Mouse (Mus musculus) hindbrain, embryonic 14.5 days (tissue): ENCODE measurements around the gene Syt6. TPM values are rescaled to one million over a fixed set of nuclear protein-coding genes. Genes with fewer than 3 reads are reported as not detected.
"Not testable (repeated sequence)": the region's sequence is repeated elsewhere in the genome, so short reads cannot be mapped to it uniquely, and the experiment has no call there.

ENCODE experiments used
- ATAC-seq: fragments of 200-750 bp; cut with Nextera tagmentation; 2 replicates; pipeline ENCODE4 v1.8.0; 2017; ENCODE audit warnings: moderate number of reproducible peaks, mild to moderate bottlenecking, moderate TSS enrichment, moderate library complexity; ENCODE audit not compliant: low FRiP score
- DNase-seq: peaks from one replicate; pipeline ENCODE4 v3.0.0-alpha.2; 2015; ENCODE audit warnings: low spot score
- H3K27ac ChIP-seq: fragments of 300-500 bp; sonication (generic); 2 replicates; pipeline ENCODE4 v1.5.1; 2014; ENCODE audit warnings: mild to moderate bottlenecking, moderate library complexity
- H3K27me3 ChIP-seq: fragments of 300-500 bp; sonication (generic); 2 replicates; pipeline ENCODE4 v1.6.1; 2014; ENCODE audit warnings: mild to moderate bottlenecking, low read length, mixed read lengths; ENCODE audit not compliant: control insufficient read depth, insufficient read depth
- H3K36me3 ChIP-seq: fragments of 300-500 bp; sonication (generic); replicated peaks from 2 replicates; pipeline ENCODE4 v1.6.1; 2014; ENCODE audit not compliant: control insufficient read depth, insufficient read depth
- H3K4me1 ChIP-seq: fragments of 300-500 bp; sonication (generic); replicated peaks from 2 replicates; pipeline ENCODE4 v1.6.1; 2014; ENCODE audit warnings: antibody characterized with exemption, low read length, mixed read lengths; ENCODE audit not compliant: control insufficient read depth, insufficient read depth
- H3K4me2 ChIP-seq: fragments of 300-500 bp; sonication (generic); replicated peaks from 2 replicates; pipeline ENCODE4 v1.6.1; 2014; ENCODE audit warnings: mild to moderate bottlenecking, moderate library complexity
- H3K4me3 ChIP-seq: fragments of 300-500 bp; sonication (generic); replicated peaks from 2 replicates; pipeline ENCODE4 v1.5.1; 2014; ENCODE audit warnings: mild to moderate bottlenecking, low read length
- H3K9ac ChIP-seq: fragments of 300-500 bp; sonication (generic); 2 replicates; pipeline ENCODE4 v1.6.1; 2014
- H3K9me3 ChIP-seq: fragments of 300-500 bp; sonication (generic); 2 replicates; pipeline ENCODE4 v1.6.1; 2016; ENCODE audit warnings: low read length; ENCODE audit not compliant: control insufficient read depth
- WGBS: fragments of 180-500 bp; shearing (Covaris S2); extraction: QIAGEN DNeasy Blood & Tissue Kit; methylation state at CpG from one replicate; pipeline ENCODE4 v1.1.7; 2014; 5-methylcytosine and 5-hydroxymethylcytosine counted together
- polyA plus RNA-seq: library from polyadenylated mRNA; unstranded; fragments of >200 nt; fragmentation: Nextera tagmentation; extraction: Ambion mirVana; gene quantifications from 2 replicates; pipeline ENCODE4 v1.2.1, GENCODE M21; 2014

The Syt6 gene
- polyA plus RNA-seq, 1 experiment from 2014 or later: 14.9 TPM

DNA sequence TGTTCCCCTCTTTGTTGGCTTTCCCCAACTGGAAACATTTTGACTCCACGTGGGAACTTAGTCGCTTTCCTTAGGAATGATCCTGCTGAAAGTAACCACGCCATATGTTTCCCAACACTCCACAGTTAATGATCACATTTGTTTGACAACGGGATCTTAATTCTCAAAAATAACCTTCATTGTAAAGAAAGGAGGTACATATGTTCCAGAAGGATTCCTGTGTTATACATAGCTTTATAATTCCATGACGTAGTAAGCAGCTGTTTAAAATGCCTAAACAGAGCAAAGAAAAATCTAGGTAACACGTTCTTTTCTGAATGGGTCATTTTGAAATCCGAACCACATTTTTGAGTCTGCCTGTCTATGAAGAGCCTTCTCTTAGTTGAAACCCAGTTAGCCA lies 58.1 kb downstream of the Syt6 start:
- H3K27me3 ChIP-seq: no peaks in the 10 kb centered on the region
- WGBS: 89% methylated on average over 7 of the region's 7 CpGs
- no peaks in the 10 kb centered on the region for H3K36me3 ChIP-seq
- no peak overlapping the region for H3K9ac ChIP-seq
- no peak overlapping the region for H3K27ac ChIP-seq
- no peaks in the 10 kb centered on the region for H3K4me1 ChIP-seq
- no peak for DNase-seq
- no peak overlapping the region for H3K4me2 ChIP-seq
- H3K9me3 ChIP-seq: no peaks in the 10 kb centered on the region
- no peak overlapping the region for H3K4me3 ChIP-seq
- ATAC-seq: no peak

DNA sequence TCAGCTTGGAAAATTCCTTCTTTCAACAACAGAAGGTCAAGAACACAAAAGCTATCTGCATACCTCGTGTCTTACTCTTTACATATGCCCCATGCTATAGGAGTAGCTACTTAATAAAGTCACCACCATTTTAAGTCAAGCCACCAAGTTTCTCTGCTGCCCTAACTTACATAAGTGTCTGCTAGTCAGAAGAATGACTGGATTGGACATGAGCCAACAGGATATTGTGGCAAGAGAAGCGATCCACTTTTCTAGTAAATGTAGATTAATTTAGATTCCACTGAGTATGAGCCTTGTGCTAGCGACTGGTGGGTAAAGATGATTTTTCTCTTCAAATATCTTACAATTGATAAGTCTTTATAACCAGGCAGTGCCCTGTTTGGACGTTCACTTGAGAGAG lies 58.8 kb downstream of the Syt6 start:
- no peak overlapping the region for H3K4me3 ChIP-seq
- 78% methylated on average over 4 of the region's 4 CpGs for WGBS
- H3K9ac ChIP-seq: no peak overlapping the region
- H3K27ac ChIP-seq: no peak overlapping the region
- DNase-seq (no peak), ATAC-seq (no peak)
- H3K4me1 ChIP-seq: no peaks in the 10 kb centered on the region
- no peaks in the 10 kb centered on the region for H3K9me3 ChIP-seq
- no peak overlapping the region for H3K4me2 ChIP-seq
- no peaks in the 10 kb centered on the region for H3K36me3 ChIP-seq
- H3K27me3 ChIP-seq: no peaks in the 10 kb centered on the region

DNA sequence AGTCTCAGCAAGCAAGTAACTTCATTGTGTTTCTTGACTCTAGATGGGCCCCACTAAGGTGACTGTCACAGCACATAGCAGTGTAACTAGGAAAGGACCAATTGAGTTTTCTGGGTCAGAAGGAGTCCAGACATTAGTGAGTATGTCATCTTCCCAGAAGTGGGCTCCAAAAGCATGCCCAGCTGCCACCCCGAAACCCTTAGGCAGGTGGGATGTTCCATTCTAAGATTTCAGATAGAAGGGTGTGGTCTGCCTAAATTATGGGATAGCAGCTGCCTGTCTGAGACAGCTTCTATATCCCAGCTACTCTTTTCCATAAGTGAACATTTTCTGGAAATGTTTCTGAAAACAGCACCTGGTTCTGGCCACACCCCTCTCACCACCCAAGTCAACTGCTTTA lies 59.2 kb downstream of the Syt6 start:
- Histone ChIP-seq H3K36me3 (no peaks in the 10 kb centered on the region), H3K4me3 (no peak overlapping the region), H3K4me2 (no peak overlapping the region), H3K9me3 (no peaks in the 10 kb centered on the region), H3K27me3 (no peaks in the 10 kb centered on the region), H3K4me1 (no peaks in the 10 kb centered on the region), H3K9ac (no peak overlapping the region), H3K27ac (no peak overlapping the region)
- ATAC-seq: no peak
- no peak for DNase-seq
- 90% methylated on average over 1 of the region's 1 CpGs for WGBS

DNA sequence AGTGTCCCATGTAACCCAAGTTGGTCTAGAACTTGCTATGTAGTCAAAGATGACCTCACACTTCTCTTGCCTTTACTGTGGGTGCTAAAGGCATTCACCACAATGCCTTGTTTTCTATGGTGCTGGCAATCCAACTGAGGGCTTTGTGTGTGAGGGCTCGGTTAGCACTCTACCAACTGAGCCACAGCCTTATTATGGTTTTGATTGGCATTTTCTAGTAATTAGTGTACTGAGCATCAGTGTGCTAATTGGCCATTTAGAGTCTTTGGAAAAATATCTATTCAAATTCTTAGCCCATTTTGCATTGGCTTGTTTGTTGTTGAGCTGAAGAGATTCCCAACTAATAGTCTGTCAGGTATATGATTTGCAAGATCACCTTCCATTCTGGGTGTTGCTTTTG lies 62.6 kb downstream of the Syt6 start:
- Histone ChIP-seq H3K4me2 (no peak overlapping the region), H3K27ac (no peak overlapping the region), H3K4me3 (no peak overlapping the region), H3K36me3 (no peaks in the 10 kb centered on the region), H3K27me3 (no peaks in the 10 kb centered on the region), H3K9me3 (no peaks in the 10 kb centered on the region), H3K4me1 (0 out of 2 replicates have a peak, but pooled peaks cover 3% of the 10 kb centered on the region), H3K9ac (no peak overlapping the region)
- no peak for ATAC-seq
- WGBS: 82% methylated on average over 1 of the region's 1 CpGs
- DNase-seq: no peak

DNA sequence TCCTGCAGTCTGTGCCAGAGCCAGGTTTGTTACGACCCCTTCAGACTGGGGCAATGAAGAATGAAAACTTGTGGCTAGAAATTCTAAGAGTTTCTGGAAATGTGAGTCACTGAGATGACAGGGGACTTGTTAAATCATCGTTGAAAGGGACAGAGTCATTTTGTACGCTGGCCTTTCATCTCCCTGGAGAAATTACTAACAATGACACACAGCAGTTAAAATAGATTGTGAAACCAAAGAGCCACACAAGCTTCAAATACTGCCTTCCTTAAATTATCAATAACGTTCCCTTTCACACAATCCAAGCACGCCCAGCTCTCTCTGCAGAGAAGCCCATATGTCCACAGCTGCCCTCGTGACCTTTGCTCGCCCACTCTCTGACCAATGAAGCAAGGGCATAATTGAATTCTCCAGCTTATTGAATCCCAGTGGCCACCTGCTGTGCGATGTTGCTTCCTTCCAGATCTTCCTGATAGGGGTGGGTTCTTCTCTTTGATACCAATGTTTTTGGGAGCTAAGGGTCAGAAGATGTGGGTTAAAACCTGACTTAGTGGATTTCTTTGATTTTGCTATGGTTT lies 65.3 kb downstream of the Syt6 start:
- Histone ChIP-seq H3K4me1 (0 out of 2 replicates have a peak, but pooled peaks cover 3% of the 10 kb centered on the region), H3K4me3 (no peak overlapping the region), H3K4me2 (no peak overlapping the region), H3K36me3 (no peaks in the 10 kb centered on the region), H3K9me3 (no peaks in the 10 kb centered on the region), H3K9ac (no peak overlapping the region), H3K27me3 (no peaks in the 10 kb centered on the region), H3K27ac (no peak overlapping the region)
- DNase-seq: no peak
- WGBS: 17% methylated on average over 8 of the region's 8 CpGs
- no peak for ATAC-seq

DNA sequence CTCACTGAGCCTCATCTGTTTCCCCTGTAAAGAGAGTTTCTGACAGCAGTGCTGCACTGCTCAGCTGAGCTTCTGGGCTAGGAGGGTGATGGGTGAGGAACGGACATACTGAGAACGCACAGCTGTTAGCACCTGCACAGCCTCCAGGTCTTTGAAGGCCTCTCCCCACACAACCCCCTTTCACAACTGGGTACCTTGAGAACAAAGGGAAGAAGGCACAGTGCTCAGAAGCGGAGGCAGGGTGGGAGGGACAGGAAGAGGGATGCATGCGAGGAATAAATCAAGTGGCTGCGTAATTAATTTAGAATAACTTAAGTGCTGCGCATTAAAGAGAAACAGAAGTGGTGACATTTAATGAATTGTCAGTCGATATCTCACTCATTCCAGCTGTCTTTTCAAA lies 66.3 kb downstream of the Syt6 start:
- WGBS: 33% methylated on average over 7 of the region's 7 CpGs
- ATAC-seq: 0 out of 2 replicates have a peak, but pooled peaks have one; percentile 37
- no peaks in the 10 kb centered on the region for H3K9me3 ChIP-seq
- DNase-seq: no peak
- H3K9ac ChIP-seq: no peak overlapping the region
- 0 out of 2 replicates have a peak, but pooled peaks cover 3% of the 10 kb centered on the region for H3K4me1 ChIP-seq
- H3K27me3 ChIP-seq: no peaks in the 10 kb centered on the region
- H3K4me3 ChIP-seq: no peak overlapping the region
- no peak overlapping the region for H3K4me2 ChIP-seq
- no peaks in the 10 kb centered on the region for H3K36me3 ChIP-seq
- no peak overlapping the region for H3K27ac ChIP-seq

DNA sequence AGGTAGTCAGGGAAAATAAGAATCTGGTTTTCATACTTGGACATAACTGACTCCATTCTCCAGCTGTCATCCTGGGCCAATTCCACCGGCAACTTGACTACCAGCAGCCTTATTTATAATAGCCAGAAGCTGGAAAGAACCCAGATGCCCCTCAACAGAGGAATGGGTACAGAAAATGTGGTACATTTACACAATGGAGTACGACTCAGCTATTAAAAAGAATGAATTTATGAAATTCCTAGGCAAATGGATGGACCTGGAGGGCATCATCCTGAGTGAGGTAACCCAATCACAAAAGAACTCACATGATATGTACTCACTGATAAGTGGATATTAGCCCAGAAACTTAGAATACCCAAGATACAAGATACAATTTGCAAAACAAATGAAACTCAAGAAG lies 70.9 kb downstream of the Syt6 start, which contains the start of gene Atg4a-ps:
TSS of gene Atg4a-ps (minus strand) at position 101 of the 400 bp plus-strand sequence.
- not testable (repeated sequence) for H3K4me3 ChIP-seq, H3K27ac ChIP-seq, H3K4me1 ChIP-seq, H3K4me2 ChIP-seq, DNase-seq, ATAC-seq, H3K27me3 ChIP-seq, H3K9me3 ChIP-seq, H3K36me3 ChIP-seq, H3K9ac ChIP-seq
- WGBS: 89% methylated on average over 2 of the region's 2 CpGs

DNA sequence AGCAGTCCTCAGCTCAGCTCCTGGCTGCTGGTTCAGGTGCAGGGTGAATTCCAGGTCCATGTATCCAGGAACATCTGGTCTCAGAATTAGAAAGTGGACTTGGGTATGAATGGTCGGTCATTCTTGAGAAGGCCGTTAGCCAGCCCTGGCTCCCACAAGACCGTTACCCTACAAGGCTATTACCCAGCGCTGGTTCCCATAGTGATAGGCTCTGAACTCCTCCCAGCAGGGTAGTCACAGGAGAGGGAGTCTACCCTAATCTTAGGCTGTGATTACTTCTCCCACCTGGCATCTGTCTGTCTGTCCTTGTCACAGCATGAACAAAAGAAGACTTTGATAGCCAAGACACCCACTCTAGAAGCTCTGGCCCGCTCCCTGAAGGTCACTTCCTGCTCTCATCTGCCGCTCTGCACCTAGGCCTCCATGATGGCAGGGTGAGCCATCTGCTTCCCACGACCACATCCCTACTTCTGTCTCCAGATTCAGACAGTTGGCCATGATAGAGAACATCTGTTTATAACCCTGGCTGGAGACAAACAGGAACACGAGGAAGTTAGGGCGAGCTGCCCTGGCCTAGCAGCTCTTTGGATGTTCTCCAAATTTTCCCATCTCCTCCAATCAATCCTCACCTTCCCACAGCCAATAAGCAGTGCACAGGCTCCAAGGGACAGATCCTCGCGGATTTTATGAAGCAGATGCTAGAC lies 72.3 kb downstream of the Syt6 start:
- ATAC-seq: no peak
- Histone ChIP-seq H3K4me3 (no peak overlapping the region), H3K9ac (no peak overlapping the region), H3K4me1 (no peaks in the 10 kb centered on the region), H3K4me2 (no peak overlapping the region), H3K27ac (no peak overlapping the region), H3K27me3 (no peaks in the 10 kb centered on the region), H3K36me3 (no peaks in the 10 kb centered on the region), H3K9me3 (no peaks in the 10 kb centered on the region)
- WGBS: 87% methylated on average over 11 of the region's 11 CpGs
- DNase-seq: no peak

DNA sequence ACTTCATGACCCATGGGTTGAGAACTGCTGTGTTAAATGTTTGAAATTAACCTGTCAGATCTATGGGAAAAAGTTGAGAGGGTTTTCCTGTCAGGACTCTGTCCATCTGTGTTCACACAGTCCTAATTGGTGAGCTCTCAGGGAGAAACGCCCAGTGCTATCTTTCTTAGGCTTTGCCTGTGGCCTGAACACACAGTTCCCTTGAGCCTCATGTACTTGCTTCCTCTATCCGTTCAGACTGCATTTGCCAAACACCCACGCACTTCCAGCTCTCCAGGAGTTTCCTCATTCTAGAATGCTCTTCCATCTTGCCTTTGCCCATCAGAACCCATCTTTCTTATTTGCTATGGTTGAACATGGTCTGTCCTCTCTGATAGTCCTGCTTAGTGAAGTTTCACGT lies 73.5 kb downstream of the Syt6 start:
- ATAC-seq: no peak
- Histone ChIP-seq H3K4me3 (no peak overlapping the region), H3K9me3 (no peaks in the 10 kb centered on the region), H3K4me2 (no peak overlapping the region), H3K9ac (no peak overlapping the region), H3K27me3 (no peaks in the 10 kb centered on the region), H3K4me1 (no peaks in the 10 kb centered on the region), H3K36me3 (no peaks in the 10 kb centered on the region), H3K27ac (no peak overlapping the region)
- 86% methylated on average over 4 of the region's 4 CpGs for WGBS
- DNase-seq: no peak
